Mouse (Mus musculus): ENCODE results near the gene Cpe. TPM values are rescaled to one million over a fixed set of nuclear protein-coding genes. Genes with fewer than 3 reads are reported as not detected.

Gene Cpe
- total RNA-seq, 2 experiments from 2014 or later: 1,948 to 2,026 TPM

GRCm38 (mm10) chr8:64647148-64647547 lies 45.7 kb downstream of the Cpe start:
- Histone ChIP-seq H3K4me3 (no peak overlapping the region), H3K27ac (peak overlapping the region; percentile 73)
- DNase-seq (ENCODE audit: extremely low spot score in 1 of 2, low spot score in 2 of 2): no peak
- intact Hi-C loops (cut with DNase I): no loop called here
- no peak for TF ChIP-seq CTCF (IDR thresholded peaks at IDR 0.05)

- peak overlapping the region; percentile 73 for H3K27ac ChIP-seq
- no peak overlapping the region for H3K4me3 ChIP-seq
- no peak for TF ChIP-seq CTCF (IDR thresholded peaks at IDR 0.05)
- DNase-seq (ENCODE audit: extremely low spot score in 1 of 2, low spot score in 2 of 2): no peak
- intact Hi-C loops (cut with DNase I): no loop called here
Measured at GRCm38 (mm10) chr8:64646421-64646820, 46.4 kb downstream of the Cpe start.

- intact Hi-C loops (cut with DNase I): loop anchor here (2.0 kb wide), 1 partner anchor 14 kb away; no protein-coding TSS in a partner anchor
- TF ChIP-seq CTCF (IDR thresholded peaks at IDR 0.05): no peak
- Histone ChIP-seq H3K4me3 (no peak overlapping the region), H3K27ac (peak overlapping the region; percentile 86)
- DNase-seq (ENCODE audit: extremely low spot score in 1 of 2, low spot score in 2 of 2): no peak
Measured at GRCm38 (mm10) chr8:64644108-64645005, 48.5 kb downstream of the Cpe start.

GRCm38 (mm10) chr8:64643382-64643781 lies 49.5 kb downstream of the Cpe start:
- TF ChIP-seq CTCF (IDR thresholded peaks at IDR 0.05): no peak
- intact Hi-C loops (cut with DNase I): no loop called here
- H3K4me3 ChIP-seq: no peak overlapping the region
- peak overlapping the region; percentile 86 for H3K27ac ChIP-seq
- DNase-seq (ENCODE audit: extremely low spot score in 1 of 2, low spot score in 2 of 2): no peak

GRCm38 (mm10) chr8:64642799-64643198 lies 50.1 kb downstream of the Cpe start:
- Histone ChIP-seq H3K27ac (peak overlapping the region; percentile 86), H3K4me3 (no peak overlapping the region)
- no peak for DNase-seq (ENCODE audit: extremely low spot score in 1 of 2, low spot score in 2 of 2)
- intact Hi-C loops (cut with DNase I): no loop called here
- no peak for TF ChIP-seq CTCF (IDR thresholded peaks at IDR 0.05)

- no peak overlapping the region for H3K4me3 ChIP-seq
- H3K27ac ChIP-seq: peak overlapping the region; percentile 72
- intact Hi-C loops (cut with DNase I): no loop called here
- TF ChIP-seq CTCF (IDR thresholded peaks at IDR 0.05): no peak
- no peak for DNase-seq (ENCODE audit: extremely low spot score in 1 of 2, low spot score in 2 of 2)
Measured at GRCm38 (mm10) chr8:64640599-64640998, 52.3 kb downstream of the Cpe start.

GRCm38 (mm10) chr8:64639676-64640075 lies 53.2 kb downstream of the Cpe start:
- intact Hi-C loops (cut with DNase I): no loop called here
- H3K27ac ChIP-seq: peak overlapping the region; percentile 72; the same call in 1 of the 2 replicates
- no peak overlapping the region for H3K4me3 ChIP-seq
- no peak for TF ChIP-seq CTCF (IDR thresholded peaks at IDR 0.05)
- DNase-seq (ENCODE audit: extremely low spot score in 1 of 2, low spot score in 2 of 2): no peak

- H3K27ac ChIP-seq: peak overlapping the region; percentile 74
- no peak for TF ChIP-seq CTCF (IDR thresholded peaks at IDR 0.05)
- no peak for DNase-seq (ENCODE audit: extremely low spot score in 1 of 2, low spot score in 2 of 2)
- no peak overlapping the region for H3K4me3 ChIP-seq
- intact Hi-C loops (cut with DNase I): loop anchor here (1.0 kb wide), 1 partner anchor 23 kb away; no protein-coding TSS in a partner anchor
Measured at GRCm38 (mm10) chr8:64634901-64635300, 58.0 kb downstream of the Cpe start.

GRCm38 (mm10) chr8:64634131-64634865 lies 58.6 kb downstream of the Cpe start:
- intact Hi-C loops (cut with DNase I): loop anchor here (1.0 kb wide), 1 partner anchor 24 kb away; no protein-coding TSS in a partner anchor
- Histone ChIP-seq H3K27ac (peak overlapping the region; percentile 74), H3K4me3 (no peak overlapping the region)
- TF ChIP-seq CTCF (IDR thresholded peaks at IDR 0.05): no peak
- DNase-seq (ENCODE audit: extremely low spot score in 1 of 2, low spot score in 2 of 2): peak; percentile 50 to 69

GRCm38 (mm10) chr8:64632169-64632568 lies 60.7 kb downstream of the Cpe start:
- intact Hi-C loops (cut with DNase I): no loop called here
- Histone ChIP-seq H3K27ac (no peak overlapping the region), H3K4me3 (no peak overlapping the region)
- no peak for TF ChIP-seq CTCF (IDR thresholded peaks at IDR 0.05)
- DNase-seq (ENCODE audit: extremely low spot score in 1 of 2, low spot score in 2 of 2): no peak

GRCm38 (mm10) chr8:64631761-64632160 lies 61.1 kb downstream of the Cpe start:
- intact Hi-C loops (cut with DNase I): no loop called here
- no peak for DNase-seq (ENCODE audit: extremely low spot score in 1 of 2, low spot score in 2 of 2)
- TF ChIP-seq CTCF (IDR thresholded peaks at IDR 0.05): no peak
- H3K27ac ChIP-seq: no peak overlapping the region
- no peak overlapping the region for H3K4me3 ChIP-seq

All from left cerebral cortex, adult 2 months (tissue).